Comparison of ENCODE assay signal across 26 mouse cellular contexts in genomic region chr4:54780511-54780910, GRCm38 (mm10).
"Had no signal": no experiment of that assay in that cellular context is flagged by ENCODE, and none has a peak within 500 bp of the region (broad histone marks: within the 10 kb centered on the region; RNA-seq: fewer than 3 reads in every experiment).

No protein-coding gene starts in this region.

- H3K36me3 ChIP-seq: embryonic facial prominence, embryonic 10.5 days; embryonic facial prominence, embryonic 12.5 days; embryonic facial prominence, embryonic 13.5 days; embryonic facial prominence, embryonic 15.5 days; forebrain, embryonic 10.5 days; forebrain, embryonic 12.5 days; forebrain, embryonic 15.5 days; heart, embryonic 10.5 days had no signal

- DNase-seq: cerebellum, postnatal 10 days; cerebellum, postnatal 14 days; cerebellum, postnatal 25 days; cerebellum, postnatal 36 days; embryo, embryonic 11 days; forebrain, postnatal 0 days; gastrocnemius, adult 2 months; gastrocnemius, postnatal 10 days; gastrocnemius, postnatal 14 days; gastrocnemius, postnatal 25 days; gastrocnemius, postnatal 36 days; heart, adult 11 months; heart, adult 18-20 months; heart, adult 2 months had no signal

- ATAC-seq: forebrain, embryonic 13.5 days; forebrain, embryonic 14.5 days; forebrain, embryonic 15.5 days; forebrain, embryonic 16.5 days; forebrain, postnatal 0 days had no signal

- H3K4me3 ChIP-seq: embryonic facial prominence, embryonic 10.5 days; embryonic facial prominence, embryonic 12.5 days; embryonic facial prominence, embryonic 13.5 days; embryonic facial prominence, embryonic 15.5 days; erythroblast, embryonic 14.5 days; forebrain, embryonic 10.5 days; forebrain, embryonic 12.5 days; forebrain, embryonic 13.5 days; forebrain, embryonic 15.5 days; gastrocnemius, adult 2 months; heart, adult 2 months; heart, embryonic 10.5 days had no signal

- H3K9me3 ChIP-seq: embryonic facial prominence, embryonic 10.5 days; embryonic facial prominence, embryonic 12.5 days; embryonic facial prominence, embryonic 13.5 days; embryonic facial prominence, embryonic 15.5 days; forebrain, embryonic 10.5 days; forebrain, embryonic 12.5 days; forebrain, embryonic 13.5 days; forebrain, embryonic 15.5 days; heart, embryonic 10.5 days had no signal

- H3K27me3 ChIP-seq: embryonic facial prominence, embryonic 12.5 days; embryonic facial prominence, embryonic 13.5 days; embryonic facial prominence, embryonic 15.5 days; forebrain, embryonic 12.5 days; forebrain, embryonic 13.5 days; forebrain, embryonic 15.5 days had no signal

- H3K4me2 ChIP-seq: embryonic facial prominence, embryonic 12.5 days; embryonic facial prominence, embryonic 13.5 days; embryonic facial prominence, embryonic 15.5 days; forebrain, embryonic 12.5 days; forebrain, embryonic 13.5 days; forebrain, embryonic 15.5 days had no signal

- H3K4me1 ChIP-seq: embryonic facial prominence, embryonic 10.5 days; embryonic facial prominence, embryonic 12.5 days; embryonic facial prominence, embryonic 13.5 days; embryonic facial prominence, embryonic 15.5 days; forebrain, embryonic 12.5 days; forebrain, embryonic 13.5 days; forebrain, embryonic 15.5 days; heart, embryonic 10.5 days had no signal

- H3K27ac ChIP-seq: embryonic facial prominence, embryonic 10.5 days; embryonic facial prominence, embryonic 12.5 days; embryonic facial prominence, embryonic 13.5 days; embryonic facial prominence, embryonic 15.5 days; forebrain, embryonic 10.5 days; forebrain, embryonic 12.5 days; forebrain, embryonic 13.5 days; forebrain, embryonic 15.5 days; gastrocnemius, adult 2 months; heart, adult 2 months; heart, embryonic 10.5 days had no signal

- H3K9ac ChIP-seq: embryonic facial prominence, embryonic 12.5 days; embryonic facial prominence, embryonic 13.5 days; embryonic facial prominence, embryonic 15.5 days; forebrain, embryonic 12.5 days; forebrain, embryonic 13.5 days; forebrain, embryonic 15.5 days; forebrain, postnatal 0 days had no signal
